Mouse (Mus musculus) B cell, adult 2 months (primary cell): Measurements from ENCODE around the gene Tln1.
"Not testable (repeated sequence)": the region's sequence is repeated elsewhere in the genome, so short reads cannot be mapped to it uniquely, and the experiment has no call there.

Experiments
- DNase-seq, 2 experiments: peaks; one replicate each; pipeline ENCODE4 v3.0.0; 2022

Tln1 gene

DNA sequence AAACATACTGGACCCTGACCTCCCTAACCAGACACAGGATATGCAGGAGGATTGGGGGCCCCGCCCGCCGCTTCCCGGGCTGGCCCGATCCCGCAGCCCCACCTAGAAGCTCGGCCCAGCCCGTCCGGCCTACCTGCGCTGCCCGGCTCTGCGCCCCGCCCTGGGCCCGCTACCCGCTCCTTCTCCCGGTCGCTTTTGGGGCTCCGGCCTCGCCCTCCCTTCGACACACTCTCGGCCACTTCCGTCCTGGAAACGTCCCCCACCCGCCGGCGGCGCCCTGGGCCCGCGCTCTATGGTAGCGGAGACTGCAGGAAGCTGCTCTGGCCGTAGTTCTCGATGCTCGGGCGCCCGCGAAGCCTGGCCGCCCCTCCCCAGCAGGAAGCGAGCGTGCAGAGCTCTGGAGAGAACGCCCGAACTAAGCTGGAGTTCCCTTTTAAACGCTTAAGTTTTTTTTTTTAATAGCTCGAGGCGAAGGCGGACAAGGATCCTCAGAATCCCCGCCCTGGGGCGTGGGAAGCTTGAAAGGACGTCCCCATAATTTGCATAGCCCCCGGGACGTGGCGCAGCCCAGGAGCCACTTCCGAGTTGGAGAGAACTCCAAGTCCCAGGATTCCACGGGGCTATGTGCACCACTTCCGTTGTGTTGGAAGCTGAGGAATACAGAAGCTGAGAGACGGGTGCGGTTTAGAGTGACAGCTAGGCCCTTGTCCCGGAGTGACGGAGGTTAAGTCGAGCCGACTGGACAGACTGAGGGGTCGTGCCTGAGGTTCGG, at the start of gene Tln1, which contains the start of gene Creb3:
Tln1 (minus strand) TSS at position 695 of the 772 bp plus-strand sequence.
Creb3 (plus strand) TSS at position 336 of the 772 bp plus-strand sequence.
- peak; percentile 96 to 97 for DNase-seq

DNA sequence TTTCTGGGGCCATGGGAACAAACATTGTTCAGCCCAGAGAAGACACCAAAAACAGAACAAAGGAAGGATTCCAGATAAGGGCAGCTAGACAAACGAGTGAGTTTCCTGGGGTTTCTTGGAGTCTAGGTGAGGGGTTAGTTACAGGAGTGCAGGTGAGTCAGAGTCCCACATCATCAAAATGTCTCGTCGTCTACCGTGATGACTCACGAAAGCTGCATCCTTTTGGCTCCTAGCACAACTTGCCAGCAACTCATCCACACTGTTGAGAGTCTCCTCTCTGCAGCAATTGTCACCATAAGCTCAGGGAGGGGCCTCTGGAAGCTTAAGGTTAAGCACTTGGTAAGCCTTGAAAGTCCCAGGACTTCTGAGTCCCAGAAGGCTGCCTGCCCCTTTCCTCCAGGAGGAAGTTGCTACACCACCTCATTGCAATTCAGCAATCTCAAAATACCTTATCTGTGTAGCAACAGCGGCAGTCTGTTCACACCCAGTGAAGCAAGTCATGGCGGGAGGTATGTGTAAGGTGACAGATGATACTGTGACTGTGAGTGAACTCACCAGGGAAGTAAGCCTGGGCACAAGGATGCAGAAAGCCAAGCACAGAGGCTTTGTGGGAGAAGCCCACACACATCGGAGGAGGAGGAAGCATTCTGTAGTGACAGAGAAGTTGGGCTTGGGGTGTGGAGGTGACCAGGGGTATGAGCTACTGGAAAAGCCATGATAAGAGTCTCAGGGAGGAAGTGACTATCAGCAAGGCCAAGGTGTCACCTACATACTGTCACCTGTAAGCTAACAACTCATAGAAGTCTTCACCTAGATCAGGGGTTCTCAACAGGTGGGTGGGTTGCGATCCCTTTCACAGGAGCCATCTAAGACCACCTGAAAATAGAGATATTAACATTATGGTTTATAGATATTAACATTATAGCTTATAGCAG, 42.5 kb upstream of the Tln1 start:
- DNase-seq = no peak

GRCm38 (mm10) chr4:43604099-43604498, 41.6 kb upstream of the Tln1 start:
- DNase-seq = no peak

DNA sequence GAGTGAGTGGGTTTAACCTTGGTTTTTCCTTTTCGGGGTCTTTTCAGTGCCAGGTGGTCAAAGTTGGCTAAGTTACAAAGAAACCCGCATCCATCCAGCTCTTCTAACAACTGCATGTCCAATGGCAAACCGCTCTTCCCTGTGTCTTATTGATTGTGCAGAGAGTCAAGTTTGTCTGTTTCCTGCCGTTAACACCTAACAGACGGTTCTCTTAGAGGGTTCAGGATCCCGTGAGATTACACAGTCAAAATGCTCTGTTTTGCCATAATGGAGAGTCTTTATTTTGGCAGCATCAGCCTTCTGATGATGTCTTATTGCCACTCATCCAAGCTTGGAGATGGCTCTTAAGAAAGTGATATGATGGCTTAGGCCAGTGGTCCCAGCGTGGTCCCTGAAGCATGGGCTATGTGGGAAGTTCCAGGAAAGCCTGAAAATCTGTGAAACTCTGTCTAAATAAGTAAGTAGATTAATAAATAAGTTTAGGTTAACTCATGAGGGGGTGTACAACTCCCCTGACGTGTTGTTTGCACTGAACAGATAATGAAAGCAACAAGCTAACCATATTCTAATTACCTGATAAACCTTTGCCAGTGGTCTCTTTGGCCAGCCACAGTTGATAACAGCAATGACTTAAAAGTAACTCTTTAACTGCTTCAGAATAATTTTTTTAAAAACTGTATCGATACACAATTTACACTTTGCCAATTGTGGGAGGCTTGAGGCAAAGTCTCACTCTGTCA, 37.9 kb upstream of the Tln1 start:
- DNase-seq = no peak

GRCm38 (mm10) chr4:43598650-43599380, 36.3 kb upstream of the Tln1 start:
- DNase-seq = no peak

- no peak for DNase-seq
Observed at GRCm38 (mm10) chr4:43598200-43598599, 35.7 kb upstream of the Tln1 start.

GRCm38 (mm10) chr4:43596597-43596996, 34.1 kb upstream of the Tln1 start:
- DNase-seq = not testable (repeated sequence)

DNA sequence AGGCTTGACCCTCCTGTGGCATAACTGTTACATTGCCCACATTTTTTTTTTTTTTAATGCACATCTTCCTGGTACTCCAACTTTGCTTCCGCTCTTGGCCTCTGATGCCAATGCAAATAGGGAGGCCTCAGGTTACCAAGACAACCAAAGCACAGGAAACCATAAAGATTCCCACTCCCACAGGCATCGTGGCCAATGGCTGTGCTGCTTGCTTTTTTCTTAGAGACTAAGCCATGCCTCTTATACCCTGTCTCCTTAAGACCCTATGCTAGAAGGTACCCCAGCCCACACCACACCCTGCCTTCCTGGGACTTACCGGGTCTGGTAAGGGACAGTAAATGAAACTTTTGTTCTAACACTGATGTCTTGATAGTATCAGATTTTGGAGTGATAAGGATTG, 31.0 kb upstream of the Tln1 start:
- DNase-seq = no peak

- no peak for DNase-seq
Observed at GRCm38 (mm10) chr4:43591961-43592360, 29.5 kb upstream of the Tln1 start.

DNA sequence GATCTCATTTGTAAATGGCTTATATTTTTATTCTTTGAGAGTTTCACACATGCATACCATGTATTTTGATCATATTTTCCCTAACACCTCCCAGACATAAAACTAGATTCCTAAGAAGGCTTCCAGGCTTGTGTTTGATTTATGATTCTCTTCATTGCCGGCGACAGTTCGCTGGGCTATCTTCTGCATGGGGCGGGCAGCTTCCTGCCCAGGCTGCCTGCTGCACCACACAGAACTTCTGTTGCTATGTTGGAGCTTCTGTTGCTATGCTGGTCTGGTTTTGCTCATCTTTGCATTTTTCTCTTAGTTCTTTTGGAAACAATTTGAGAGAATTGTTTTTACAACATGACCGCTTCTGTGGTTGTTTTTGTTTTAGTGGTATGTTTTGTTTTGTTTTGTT, 29.1 kb upstream of the Tln1 start:
- DNase-seq = no peak

- no peak for DNase-seq
Observed at GRCm38 (mm10) chr4:43587681-43588080, 25.2 kb upstream of the Tln1 start.

DNA sequence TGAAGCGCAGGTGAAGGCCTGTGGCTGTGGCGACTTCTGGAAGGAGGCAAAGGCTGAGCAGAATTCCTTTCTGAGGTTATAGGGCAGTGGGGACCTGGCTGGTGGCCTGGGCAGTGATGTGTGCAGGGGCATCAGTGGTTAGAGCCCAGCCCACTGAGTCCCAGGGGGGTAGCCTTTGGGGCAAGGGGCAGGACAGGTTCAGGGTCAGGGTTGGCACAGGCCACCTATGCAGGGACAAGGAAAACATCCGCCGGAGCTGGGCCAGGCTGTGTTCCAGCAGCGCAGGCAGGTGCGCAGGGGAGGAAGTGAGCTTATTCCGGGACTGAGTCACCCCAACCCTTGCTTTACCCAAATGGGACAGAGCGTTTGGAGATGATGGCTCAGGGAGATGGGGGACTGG, 23.9 kb upstream of the Tln1 start:
- no peak for DNase-seq

DNA sequence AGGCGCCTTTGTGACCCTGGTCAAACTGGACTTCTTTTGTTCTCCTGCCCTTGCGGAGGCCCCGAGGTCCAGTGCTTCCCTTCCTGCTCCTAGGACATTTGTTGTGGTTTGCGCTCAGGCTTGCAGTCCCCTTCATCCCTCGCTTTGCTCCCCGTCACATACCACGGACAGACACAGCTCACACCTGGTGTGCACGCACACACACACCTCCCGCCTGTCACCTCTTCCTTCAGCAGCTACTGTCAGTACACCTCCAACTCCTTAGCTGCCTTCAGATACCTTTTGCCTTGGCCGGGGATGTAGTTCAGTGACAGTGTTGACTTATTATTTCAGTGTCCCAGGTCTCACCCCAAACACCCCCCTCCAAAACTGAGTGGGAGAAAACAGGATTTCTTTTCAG, 23.2 kb upstream of the Tln1 start:
- no peak for DNase-seq

DNA sequence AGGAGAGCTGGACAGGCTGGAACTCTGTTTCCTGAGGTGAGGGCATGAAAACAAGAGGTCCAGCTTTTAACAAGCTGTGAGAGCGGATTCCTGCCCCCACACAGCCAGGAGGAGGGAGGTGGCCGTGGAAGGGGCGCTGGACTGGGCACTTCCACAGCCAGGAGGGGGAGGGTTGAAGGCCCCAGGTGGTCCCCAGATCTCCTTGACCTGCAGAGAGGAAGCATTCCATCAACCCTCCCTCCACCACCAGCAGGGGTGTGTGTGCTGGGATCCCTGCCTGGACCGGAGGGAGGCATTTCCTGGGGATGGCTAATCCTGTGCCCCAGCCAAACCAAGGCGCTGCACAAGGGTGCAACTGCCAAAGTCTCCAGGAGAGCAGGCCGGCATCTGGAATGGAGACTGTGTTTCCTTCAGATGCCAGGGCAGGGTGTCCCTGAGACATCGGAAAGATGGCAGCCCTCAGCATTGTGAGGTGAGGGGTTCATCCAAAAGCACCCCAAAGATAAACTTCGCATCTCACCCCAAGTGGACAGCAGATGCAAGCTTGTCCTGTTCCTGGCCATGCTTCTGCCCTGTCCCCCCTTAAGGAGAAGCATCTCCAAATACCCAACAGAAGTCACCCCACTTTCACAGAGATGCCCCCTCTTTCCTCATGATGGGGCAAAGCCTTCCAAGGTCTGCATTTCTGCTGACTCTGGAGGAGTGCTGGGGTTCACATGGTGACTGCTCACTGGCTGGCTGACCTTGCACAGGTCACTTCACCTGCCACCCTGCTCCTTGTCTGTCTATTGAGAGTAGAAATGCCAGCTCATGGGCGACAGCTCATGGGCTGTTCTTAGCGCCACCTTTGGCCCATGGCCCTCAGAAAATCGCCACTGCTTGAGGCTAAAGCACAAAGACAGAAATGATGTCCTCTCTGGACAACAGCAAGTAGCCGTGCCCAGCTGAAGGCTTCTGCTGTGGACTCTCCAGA, 22.2 kb upstream of the Tln1 start, which contains the start of gene Msmp:
Msmp (minus strand) TSS at position 51 of the 973 bp plus-strand sequence.
- DNase-seq = no peak

DNA sequence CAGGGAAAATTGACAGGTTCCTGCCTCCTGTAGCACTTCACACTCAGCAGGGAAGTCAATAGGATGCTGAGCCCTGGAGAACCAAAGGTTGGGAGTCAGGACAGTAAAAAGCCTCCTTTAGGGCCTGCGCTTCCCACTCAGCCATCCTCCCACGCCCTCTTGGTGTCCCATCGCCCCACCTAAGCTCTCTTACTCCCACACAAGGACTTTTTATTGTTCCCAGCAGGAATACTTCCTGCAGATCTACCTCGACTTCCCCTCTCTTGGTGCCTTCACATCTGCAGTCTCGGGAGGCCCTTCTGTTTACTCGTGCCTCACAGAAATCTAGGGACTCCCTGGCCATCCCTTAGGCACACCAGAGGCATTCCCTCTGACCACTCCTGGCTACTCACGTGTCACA, 20.9 kb upstream of the Tln1 start:
- DNase-seq = no peak

DNA sequence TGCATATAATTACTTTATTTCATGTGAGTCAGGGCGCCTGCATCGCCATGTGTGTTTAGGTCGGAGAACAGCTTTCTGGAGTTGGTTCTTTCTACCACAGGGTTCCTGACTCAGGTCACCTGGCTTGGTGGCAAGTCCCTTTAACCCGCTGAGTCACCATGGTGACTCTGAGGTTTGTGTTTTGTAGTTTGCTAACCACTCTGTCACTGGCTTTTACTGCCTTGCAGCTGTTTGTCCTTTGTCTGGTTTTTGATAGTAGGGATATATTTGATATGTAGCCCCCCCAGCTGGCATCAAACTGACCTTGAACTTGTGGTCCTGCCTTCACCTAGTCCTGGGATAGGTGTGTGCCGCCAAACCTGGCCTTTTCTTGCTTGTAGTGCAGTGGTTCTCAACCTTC, 19.8 kb upstream of the Tln1 start:
- DNase-seq = no peak

- no peak for DNase-seq
Observed at GRCm38 (mm10) chr4:43581381-43581780, 18.9 kb upstream of the Tln1 start.

- DNase-seq = no peak
Observed at GRCm38 (mm10) chr4:43580721-43581120, 18.2 kb upstream of the Tln1 start.

DNA sequence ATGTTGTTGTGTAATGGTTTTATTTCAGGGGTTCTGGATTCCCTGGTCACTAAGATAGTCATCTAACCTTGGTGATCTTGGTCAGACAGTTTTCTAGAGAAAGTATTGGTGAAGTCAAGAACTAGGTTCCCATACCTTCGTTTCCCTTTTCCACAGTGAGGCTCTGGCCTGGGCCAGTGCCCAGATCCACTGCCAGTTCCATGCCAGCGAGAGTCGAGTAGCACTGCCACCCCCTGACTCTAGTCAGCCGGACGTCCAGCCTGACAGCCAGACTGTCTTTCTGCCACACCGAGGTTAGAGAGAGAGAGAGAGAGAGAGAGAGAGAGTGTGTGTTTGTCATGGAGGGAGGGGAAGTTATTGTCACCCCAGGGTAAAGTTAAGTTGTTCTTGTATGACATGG, 17.2 kb upstream of the Tln1 start:
- DNase-seq = no peak

DNA sequence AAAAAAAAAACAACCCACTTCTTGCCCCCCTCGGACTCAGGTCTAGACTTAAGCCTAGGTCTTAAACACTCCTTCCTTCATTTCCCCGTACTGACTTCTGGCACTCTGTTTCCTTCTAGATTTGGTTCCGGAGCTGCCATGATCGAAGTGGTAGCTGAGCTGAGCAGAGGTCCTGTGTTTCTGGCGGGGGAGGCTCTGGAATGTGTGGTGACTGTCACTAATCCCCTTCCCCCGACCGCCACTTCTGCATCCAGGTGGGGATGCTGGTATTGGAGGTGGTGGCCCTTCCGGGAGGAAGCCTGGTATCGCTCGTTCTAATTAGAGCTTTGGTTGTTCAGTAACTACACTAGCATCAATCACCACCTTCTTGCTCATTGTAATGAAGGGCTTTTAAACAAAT, 16.8 kb upstream of the Tln1 start:
- DNase-seq = no peak
